Mouse (Mus musculus) embryonic fibroblast, embryonic 13.5 days (primary cell): Measurements from ENCODE around the gene Slc22a23.

Experiments
- CTCF ChIP-seq: IDR thresholded peaks from 2 replicates; pipeline ENCODE4 v1.5.1; 2011; ENCODE audit warnings: mild to moderate bottlenecking, control low read depth, low read length, moderate library complexity, borderline replicate concordance; ENCODE audit not compliant: insufficient read depth
- POLR2A ChIP-seq: IDR thresholded peaks from 2 replicates; pipeline ENCODE4 v1.6.1; 2011; ENCODE audit warnings: low read depth, mild to moderate bottlenecking, control low read depth, low read length, moderate library complexity

DNA sequence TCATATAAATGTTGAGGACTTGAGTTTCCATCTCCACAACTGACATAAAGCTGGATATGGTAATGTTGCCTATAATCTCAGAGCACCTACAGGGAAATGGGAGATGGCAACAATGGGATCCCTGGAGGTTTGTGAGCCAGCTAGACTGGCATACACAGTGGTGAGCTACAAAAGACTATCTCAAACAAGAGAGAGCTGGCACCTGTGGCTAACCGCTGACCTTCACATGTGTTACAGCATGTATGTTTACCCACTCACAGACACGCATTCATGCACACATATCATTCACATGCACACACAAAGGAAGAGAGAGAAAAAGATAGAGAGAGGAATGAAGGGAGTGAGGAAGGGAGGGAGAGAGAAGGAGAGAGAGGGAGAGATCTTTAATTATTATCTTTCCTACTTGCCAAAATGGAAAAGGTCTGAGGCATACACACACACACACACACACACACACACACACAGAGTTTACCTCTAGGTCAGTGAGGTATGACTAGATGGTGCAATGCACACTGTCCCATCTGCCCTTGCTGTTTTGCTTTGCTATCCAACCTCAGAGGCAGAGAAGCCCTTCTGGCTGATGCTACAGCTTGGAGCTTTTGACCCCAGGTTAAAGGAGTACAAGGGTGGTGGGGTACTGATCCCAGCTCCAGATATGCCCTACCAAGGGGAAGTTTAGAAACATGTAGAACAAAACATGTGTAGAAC lies 38.9 kb downstream of the Slc22a23 start:
- TF ChIP-seq CTCF (no peak), POLR2A (no peak)
